Mouse (Mus musculus) urinary bladder, postnatal 14 days (tissue): ENCODE data around the gene Ifi208.
"Not testable (repeated sequence)": the region's sequence is repeated elsewhere in the genome, so short reads cannot be mapped to it uniquely, and the experiment has no call there.

Source experiments
- DNase-seq: peaks from one replicate; pipeline ENCODE4 v3.0.0; 2021; ENCODE audit warnings: low spot score

Gene Ifi208

GRCm38 (mm10) chr1:173673458-173674097 is at the start of gene Ifi208:
Ifi208 (plus strand) TSS chr1:173673675.
- DNase-seq = not testable (repeated sequence)

- DNase-seq = no peak
Observed at GRCm38 (mm10) chr1:173624052-173624451, 49.4 kb upstream of the Ifi208 start.

GRCm38 (mm10) chr1:173626686-173627085 is 46.8 kb upstream of the Ifi208 start:
- DNase-seq = no peak

- not testable (repeated sequence) for DNase-seq
Observed at GRCm38 (mm10) chr1:173630622-173631021, 42.9 kb upstream of the Ifi208 start, which contains the start of gene Ifi209. Ifi209 (plus strand) TSS chr1:173630917.

- no peak for DNase-seq
Observed at GRCm38 (mm10) chr1:173633969-173634645, 39.4 kb upstream of the Ifi208 start.

- no peak for DNase-seq
Observed at GRCm38 (mm10) chr1:173645393-173645792, 28.1 kb upstream of the Ifi208 start.

GRCm38 (mm10) chr1:173657973-173658372 is 15.5 kb upstream of the Ifi208 start:
- DNase-seq = no peak

GRCm38 (mm10) chr1:173678605-173679004 is 5.1 kb downstream of the Ifi208 start:
- not testable (repeated sequence) for DNase-seq

GRCm38 (mm10) chr1:173694270-173694669 is 20.8 kb downstream of the Ifi208 start:
- DNase-seq = no peak

- no peak for DNase-seq
Observed at GRCm38 (mm10) chr1:173733219-173733618, 59.7 kb downstream of the Ifi208 start.

- not testable (repeated sequence) for DNase-seq
Observed at GRCm38 (mm10) chr1:173735015-173735414, 61.5 kb downstream of the Ifi208 start.

GRCm38 (mm10) chr1:173736986-173737385 is 63.5 kb downstream of the Ifi208 start:
- DNase-seq = no peak

- no peak for DNase-seq
Observed at GRCm38 (mm10) chr1:173740537-173740936, 67.1 kb downstream of the Ifi208 start.

GRCm38 (mm10) chr1:173741656-173742055 is 68.2 kb downstream of the Ifi208 start, which contains the start of gene Ifi207:
Ifi207 (minus strand) TSS chr1:173741747.
- no peak for DNase-seq

- no peak for DNase-seq
Observed at GRCm38 (mm10) chr1:173742262-173742661, 68.8 kb downstream of the Ifi208 start.
